Comparison of ENCODE assay signal across 17 mouse cellular contexts in the genomic region with DNA sequence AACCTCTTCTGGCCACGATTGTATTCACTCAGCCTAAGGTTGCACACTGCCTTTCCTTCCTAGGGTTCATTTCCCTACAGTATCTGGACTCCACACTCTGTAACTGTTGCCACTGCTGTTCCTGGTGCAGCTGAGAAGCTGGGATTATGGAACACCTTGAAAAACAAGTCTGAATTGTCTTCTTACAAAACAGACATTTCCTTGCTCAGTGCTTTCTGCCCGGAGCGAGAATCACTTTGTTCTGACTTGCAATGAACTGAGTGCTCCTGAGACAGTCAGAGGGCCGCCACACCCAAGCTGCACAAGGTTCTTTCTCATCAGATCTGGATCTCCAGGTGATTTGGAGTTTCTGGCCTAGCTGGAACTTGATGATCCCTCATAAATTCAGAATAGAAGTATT.
"Had no signal": no experiment of that assay in that cellular context is flagged by ENCODE, and none has a peak within 500 bp of the region (broad histone marks: within the 10 kb centered on the region; RNA-seq: fewer than 3 reads in every experiment).

No protein-coding gene starts in this region.

- H3K4me1 ChIP-seq: midbrain, embryonic 10.5 days; midbrain, embryonic 12.5 days; neural tube, embryonic 12.5 days had no signal

- H3K4me2 ChIP-seq: lung, embryonic 14.5 days; midbrain, embryonic 12.5 days; neural tube, embryonic 12.5 days had no signal

- H3K27me3 ChIP-seq: midbrain, embryonic 12.5 days; neural tube, embryonic 12.5 days had no signal

- DNase-seq: lung, adult 18-20 months; lung, embryonic 14.5 days; lung, postnatal 10 days; lung, postnatal 4 days; midbrain, embryonic 14.5 days; right cerebral cortex, adult 18-20 months; right cerebral cortex, postnatal 25 days; right cerebral cortex, postnatal 4 days; spleen, adult 18-20 months; thymus, adult 18-20 months; thymus, postnatal 14 days; thymus, postnatal 36 days had no signal

- H3K4me3 ChIP-seq: midbrain, embryonic 10.5 days; midbrain, embryonic 12.5 days; neural tube, embryonic 12.5 days had no signal

- H3K9me3 ChIP-seq: midbrain, embryonic 10.5 days; midbrain, embryonic 12.5 days; neural tube, embryonic 12.5 days had no signal

- H3K36me3 ChIP-seq: midbrain, embryonic 10.5 days; midbrain, embryonic 12.5 days; neural tube, embryonic 12.5 days had no signal

- ATAC-seq: midbrain, embryonic 16.5 days had no signal

- H3K9ac ChIP-seq: liver, embryonic 14.5 days; lung, embryonic 14.5 days; midbrain, embryonic 12.5 days; neural tube, embryonic 12.5 days had no signal

- H3K27ac ChIP-seq: liver, embryonic 14.5 days; midbrain, embryonic 10.5 days; midbrain, embryonic 12.5 days; neural tube, embryonic 12.5 days had no signal
